ENCODE assay signal across 8 mouse cellular contexts in the genomic region with DNA sequence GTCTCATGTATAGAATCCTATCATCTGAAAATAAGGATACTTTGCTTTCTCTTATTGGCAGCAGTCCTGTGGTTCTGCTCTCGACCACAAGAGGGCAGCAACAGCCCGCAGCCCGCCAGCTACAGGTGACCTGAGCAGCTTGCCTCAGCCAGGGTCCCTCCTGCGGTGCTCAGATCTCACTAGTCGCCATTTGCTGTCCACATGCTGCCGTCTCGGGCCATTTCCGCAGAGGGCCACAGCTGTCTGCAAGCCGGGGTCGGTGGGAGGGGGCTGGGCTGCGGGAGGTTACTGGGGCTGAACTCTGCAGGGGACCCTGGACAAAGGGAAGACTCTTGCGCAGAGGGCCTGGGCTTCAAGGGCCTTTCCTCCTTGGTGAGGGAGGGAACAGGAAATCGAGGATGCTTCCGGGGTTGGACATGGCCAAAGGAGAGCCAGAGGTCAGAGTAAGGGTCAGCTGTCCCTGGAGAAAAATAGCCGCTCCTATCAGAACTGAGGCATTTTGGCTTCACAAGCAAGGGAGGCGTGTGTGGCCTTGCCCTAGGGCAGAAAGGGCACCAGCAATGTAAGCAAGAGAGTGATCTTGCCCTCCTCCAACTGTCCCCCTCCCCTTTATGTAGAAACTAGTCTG. TPM values are rescaled to one million over a fixed set of nuclear protein-coding genes. Genes with fewer than 3 reads are reported as not detected.
A peak's percentile ranks its signal among the peaks of the same experiment; 100 is the strongest.
DNase-seq lines count a peak whose midpoint lies in the region; ATAC-seq and TF ChIP-seq lines count a peak whose summit lies in the region.

No protein-coding gene starts in this region.

- no peak overlapping the region for H3K27ac ChIP-seq in forebrain, embryonic 13.5 days
- no peak overlapping the region for H3K27ac ChIP-seq in olfactory bulb, adult 2 months (ENCODE audit: insufficient read depth, low read depth, low read length)
- no peak overlapping the region for H3K27ac ChIP-seq in thymus, adult 2 months (ENCODE audit: control insufficient read depth, insufficient read depth, low read length)

- TF ChIP-seq CTCF in lung, adult 2 months (IDR thresholded peaks at IDR 0.05; ENCODE audit: insufficient read depth, low read length): peak; percentile 87
- TF ChIP-seq CTCF in olfactory bulb, adult 2 months (IDR thresholded peaks at IDR 0.05; ENCODE audit: insufficient read depth, low read depth, low read length): peak; percentile 90
- peak; percentile 93; the same call in 1 of the 2 replicates for TF ChIP-seq CTCF in thymus, adult 2 months (IDR thresholded peaks at IDR 0.05; ENCODE audit: borderline replicate concordance, control insufficient read depth, extremely low read depth, insufficient read depth, low read length, poor library complexity)

- no peaks in the 10 kb centered on the region for H3K27me3 ChIP-seq in forebrain, embryonic 13.5 days
- H3K27me3 ChIP-seq in thymus, adult 2 months (ENCODE audit: control insufficient read depth, insufficient read depth, low read length): no peaks in the 10 kb centered on the region

- TF ChIP-seq POLR2A in lung, adult 2 months (IDR thresholded peaks at IDR 0.05; ENCODE audit: borderline replicate concordance, extremely low read depth, low read depth, low read length): no peak
- TF ChIP-seq POLR2A in olfactory bulb, adult 2 months (IDR thresholded peaks at IDR 0.05; ENCODE audit: insufficient read depth, low read depth, low read length): no peak
- TF ChIP-seq POLR2A in thymus, adult 2 months (IDR thresholded peaks at IDR 0.05; ENCODE audit: control insufficient read depth, extremely low read depth, insufficient read depth, low read length, poor library complexity): no peak

- peak; percentile 86 for DNase-seq in ES-CJ7 (ENCODE audit: low read depth, low spot score)
- DNase-seq in heart, postnatal 14 days: peak; percentile 71 to 81
- DNase-seq in layer of hippocampus, adult 11-12 months (ENCODE audit: low spot score): peak; percentile 65
- DNase-seq in lung, adult 2 months: peak; percentile 54
- peak; percentile 70 for DNase-seq in thymus, adult 2 months

- ATAC-seq in cerebellum, adult (ENCODE audit: insufficient number of reproducible peaks, low FRiP score, low TSS enrichment): peak; percentile 87
- ATAC-seq in forebrain, embryonic 13.5 days: peak; percentile 91

- no peaks in the 10 kb centered on the region for H3K9me3 ChIP-seq in forebrain, embryonic 13.5 days (replicated peaks)

- peak overlapping the region; percentile 28 for H3K4me3 ChIP-seq in forebrain, embryonic 13.5 days
- peak overlapping the region; percentile 27 for H3K4me3 ChIP-seq in lung, adult 2 months (replicated peaks; ENCODE audit: extremely low read depth, low read depth, low read length)
- peak overlapping the region; percentile 30 for H3K4me3 ChIP-seq in olfactory bulb, adult 2 months (ENCODE audit: insufficient read depth, low read depth, low read length)
- no peak overlapping the region for H3K4me3 ChIP-seq in thymus, adult 2 months (ENCODE audit: control insufficient read depth, insufficient read depth, low read length)

- peaks cover 9% of the 10 kb centered on the region; the same call in 1 of the 2 replicates for H3K4me1 ChIP-seq in forebrain, embryonic 13.5 days
- H3K4me1 ChIP-seq in lung, adult 2 months (ENCODE audit: control insufficient read depth, insufficient read depth, low read length): peaks cover 4% of the 10 kb centered on the region
- H3K4me1 ChIP-seq in olfactory bulb, adult 2 months (ENCODE audit: control insufficient read depth, insufficient read depth, low read length): peaks cover 5% of the 10 kb centered on the region
- 0 out of 2 replicates have a peak, but pooled peaks cover 3% of the 10 kb centered on the region for H3K4me1 ChIP-seq in thymus, adult 2 months (replicated peaks; ENCODE audit: control insufficient read depth, insufficient read depth, low read length)

- peak overlapping the region; percentile 63 for H3K4me2 ChIP-seq in forebrain, embryonic 13.5 days

- intact Hi-C loops in heart, postnatal 14 days (cut with DNase I): loop anchor here (1.0 to 5.0 kb wide), 3 partner anchors 58 to 197 kb away; no protein-coding TSS in a partner anchor

- H3K9ac ChIP-seq in forebrain, embryonic 13.5 days: peak overlapping the region; percentile 53

- H3K36me3 ChIP-seq in forebrain, embryonic 13.5 days (ENCODE audit: poor library complexity, severe bottlenecking): no peaks in the 10 kb centered on the region
- no peaks in the 10 kb centered on the region for H3K36me3 ChIP-seq in thymus, adult 2 months (ENCODE audit: control insufficient read depth, insufficient read depth, low read length)

- 5% methylated on average over 16 of the region's 16 CpGs for WGBS in forebrain, embryonic 13.5 days
- WGBS in lung, adult 2 months: 6% methylated on average over 16 of the region's 16 CpGs
- 11% methylated on average over 16 of the region's 16 CpGs for whole genome bisulfite sequencing in olfactory bulb, adult 2 months
- 21% methylated on average over 16 of the region's 16 CpGs for WGBS in thymus, adult 2 months

RNA-seq across cellular contexts. Expression of gene Hdhd5, which starts 8.1 kb away (rescaled TPM):
- 15.7 and 16.6 TPM in 2 replicates for polyA plus RNA-seq in forebrain, embryonic 13.5 days (2015; fragmentation: Nextera tagmentation; extraction: Ambion mirVana)
- 10 to 100 TPM; 20.1 to 21.7 TPM for total RNA-seq in heart, postnatal 14 days (2021)
- 17.0 and 17.7 TPM in 2 replicates for polyA plus RNA-seq in lung, adult 2 months (2012; rRNA removed)
- polyA plus RNA-seq in olfactory bulb, adult 2 months (2012; ENCODE audit: insufficient read depth, insufficient read length, low replicate concordance, missing spikeins): not detected in 2 replicates
- polyA plus RNA-seq in thymus, adult 2 months (2012; rRNA removed): 62.4 and 74.5 TPM in 2 replicates

RNA-seq across cellular contexts. Expression of gene Tmem121b, which starts 45.6 kb away (rescaled TPM):
- polyA plus RNA-seq in forebrain, embryonic 13.5 days (2015; fragmentation: Nextera tagmentation; extraction: Ambion mirVana): 2.0 and 2.3 TPM in 2 replicates
- total RNA-seq in heart, postnatal 14 days (2021): under 1 TPM in 1 of 2 experiments, not detected in 1; 0.05 TPM
- 2.3 and 2.8 TPM in 2 replicates for polyA plus RNA-seq in lung, adult 2 months (2012; rRNA removed)
- not detected in 2 replicates for polyA plus RNA-seq in olfactory bulb, adult 2 months (2012; ENCODE audit: insufficient read depth, insufficient read length, low replicate concordance, missing spikeins)
- polyA plus RNA-seq in thymus, adult 2 months (2012; rRNA removed): 1.2 and 1.4 TPM in 2 replicates

Comparison
In these comparisons a context has a peak if more than half of its experiments do, and no peak if none do; other contexts are left out.
1. RNA of gene Hdhd5, which starts 8.1 kb away (polyA plus RNA-seq): 62.4 to 74.5 TPM in thymus, adult 2 months, 17.0 to 17.7 TPM in lung, adult 2 months and 15.7 to 16.6 TPM in forebrain, embryonic 13.5 days; not detected in olfactory bulb, adult 2 months; every median in the first group is over 10 times any median in the second.
2. Peak in every context shown above with its lines, with median percentiles within 50 percentile points of each other: DNase-seq and CTCF ChIP-seq.